Mouse (Mus musculus): ENCODE measurements around the gene Togaram1.

Togaram1 gene

GRCm38 (mm10) chr12:65022842-65023241 lies 57.2 kb downstream of the Togaram1 start:
- TF ChIP-seq GATA4 (IDR thresholded peaks at IDR 0.05; ENCODE audit: insufficient replicate concordance, low read length) = no peak

DNA sequence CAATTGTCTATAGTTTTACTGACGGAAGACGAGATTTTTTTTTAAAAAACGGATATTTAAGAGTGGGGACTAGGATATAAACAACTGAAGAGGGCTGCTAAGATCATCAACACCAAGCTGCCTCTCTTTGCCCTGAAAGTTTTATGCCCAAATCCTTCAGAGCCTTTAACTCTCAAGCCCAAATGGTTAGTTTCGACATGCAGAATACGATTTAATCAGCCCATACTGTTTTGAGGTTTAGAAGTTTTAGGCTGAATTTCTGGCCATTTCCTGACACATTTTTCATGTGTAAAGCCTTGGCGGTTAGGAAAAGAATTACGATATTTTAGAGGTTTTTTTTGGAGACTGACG lies 70.2 kb downstream of the Togaram1 start:
- no peak for TF ChIP-seq GATA4 (IDR thresholded peaks at IDR 0.05; ENCODE audit: insufficient replicate concordance, low read length)

GRCm38 (mm10) chr12:65036190-65036870 lies 70.7 kb downstream of the Togaram1 start, which contains the start of gene Prpf39:
Gene Prpf39, plus strand, starts transcription at chr12:65036333.
- TF ChIP-seq GATA4 (IDR thresholded peaks at IDR 0.05; ENCODE audit: insufficient replicate concordance, low read length) = no peak

DNA sequence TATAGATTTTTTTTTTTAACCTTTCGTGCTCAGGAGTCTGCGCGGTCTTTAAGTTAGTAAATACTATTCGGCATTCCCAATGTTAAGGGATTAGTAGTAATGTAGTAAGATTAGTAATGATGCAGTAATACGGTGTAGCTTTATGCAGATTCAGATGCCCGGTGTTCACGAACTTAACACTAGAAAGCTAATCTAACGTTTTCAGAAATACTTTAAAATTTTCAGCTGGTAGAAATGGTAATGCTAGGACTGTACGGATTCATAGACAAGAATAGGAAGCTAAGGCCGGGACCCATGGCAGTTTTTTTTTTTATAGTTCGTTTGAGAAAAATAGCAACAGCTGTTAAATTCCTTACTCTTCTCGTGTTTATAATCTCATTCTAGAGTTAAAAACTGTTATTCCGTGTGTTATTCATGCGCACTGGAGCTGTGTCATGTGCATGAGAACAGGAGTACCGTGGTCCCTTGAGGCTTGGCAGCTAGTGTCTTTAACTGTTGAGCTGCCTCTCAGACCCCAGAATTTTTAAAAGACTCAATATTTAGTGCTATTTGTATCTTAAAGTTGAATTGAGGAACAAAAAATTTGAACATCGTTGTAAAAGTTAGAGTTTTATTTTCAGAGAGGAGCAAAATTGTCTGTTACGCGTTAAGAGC lies 71.4 kb downstream of the Togaram1 start:
- no peak for TF ChIP-seq GATA4 (IDR thresholded peaks at IDR 0.05; ENCODE audit: insufficient replicate concordance, low read length)

DNA sequence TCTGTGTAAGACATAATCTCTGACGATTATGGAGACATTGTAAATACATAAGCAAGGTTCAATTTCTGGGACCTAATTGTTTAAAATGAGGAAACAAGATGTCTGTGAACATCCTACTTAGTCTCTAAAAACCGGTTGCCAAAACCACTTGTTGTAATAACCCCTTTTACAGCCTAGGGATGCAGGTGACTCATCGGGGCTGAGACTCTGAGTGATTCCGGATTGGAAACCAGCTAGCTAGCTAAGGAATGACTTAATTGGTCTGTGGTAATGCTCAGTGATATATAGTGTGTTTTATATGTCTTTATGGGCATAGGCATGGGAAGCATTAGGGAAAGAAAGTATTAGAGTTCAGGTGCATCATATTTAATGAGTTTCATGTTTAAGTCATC lies 71.9 kb downstream of the Togaram1 start:
- TF ChIP-seq GATA4 (IDR thresholded peaks at IDR 0.05; ENCODE audit: insufficient replicate concordance, low read length) = no peak

GRCm38 (mm10) chr12:65048799-65049198 lies 83.2 kb downstream of the Togaram1 start:
- TF ChIP-seq GATA4 (IDR thresholded peaks at IDR 0.05; ENCODE audit: insufficient replicate concordance, low read length) = no peak

GRCm38 (mm10) chr12:65058203-65058602 lies 92.6 kb downstream of the Togaram1 start:
- no peak for TF ChIP-seq GATA4 (IDR thresholded peaks at IDR 0.05; ENCODE audit: insufficient replicate concordance, low read length)

- no peak for TF ChIP-seq GATA4 (IDR thresholded peaks at IDR 0.05; ENCODE audit: insufficient replicate concordance, low read length)
Observed at GRCm38 (mm10) chr12:65061082-65061481, 95.5 kb downstream of the Togaram1 start.

DNA sequence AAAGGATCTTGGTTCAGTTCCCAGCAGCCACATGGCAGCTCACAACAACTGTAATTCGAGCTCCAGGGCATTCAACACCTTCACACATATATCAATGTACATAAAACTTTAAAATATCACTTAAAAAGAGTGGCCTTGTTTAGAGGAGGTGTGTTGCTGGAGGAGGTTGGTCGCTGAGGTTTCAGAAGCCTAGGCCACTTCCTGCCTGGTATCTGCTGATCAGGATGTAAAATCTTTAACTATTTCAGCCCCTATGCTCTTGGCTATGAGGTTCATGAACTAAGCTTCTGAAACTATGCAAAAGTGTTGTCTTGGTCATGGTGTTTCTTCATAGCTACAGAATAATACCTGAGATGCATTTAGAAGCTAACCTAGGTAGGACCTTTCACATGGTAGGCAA lies 99.6 kb downstream of the Togaram1 start:
- TF ChIP-seq GATA4 (IDR thresholded peaks at IDR 0.05; ENCODE audit: insufficient replicate concordance, low read length) = no peak

- no peak for TF ChIP-seq GATA4 (IDR thresholded peaks at IDR 0.05; ENCODE audit: insufficient replicate concordance, low read length)
Observed at GRCm38 (mm10) chr12:65066234-65066633, 100.6 kb downstream of the Togaram1 start.

DNA sequence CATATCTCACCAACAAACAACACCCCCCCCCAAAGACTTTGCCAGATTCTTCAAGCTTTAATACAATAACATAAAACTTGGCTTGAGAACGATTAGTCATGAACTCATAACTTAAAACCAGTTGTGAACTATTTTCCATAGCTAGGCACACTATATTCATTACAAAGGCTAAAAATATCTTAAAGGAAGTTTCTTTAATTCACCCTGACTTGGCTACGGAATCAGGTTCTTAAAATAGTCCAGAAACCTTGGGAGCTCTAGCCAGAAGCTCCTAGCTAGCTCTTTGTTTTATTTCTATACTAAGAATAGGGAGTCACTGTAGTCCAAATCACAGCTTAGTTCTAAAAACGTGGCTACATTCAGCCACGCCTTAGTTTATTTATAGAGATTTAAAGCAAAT lies 102.8 kb downstream of the Togaram1 start:
- no peak for TF ChIP-seq GATA4 (IDR thresholded peaks at IDR 0.05; ENCODE audit: insufficient replicate concordance, low read length)
